Mouse (Mus musculus): Measurements from ENCODE around the gene Fhl5.
A peak's percentile ranks its signal among the peaks of the same experiment; 100 is the strongest.
"Not testable (repeated sequence)": the region's sequence is repeated elsewhere in the genome, so short reads cannot be mapped to it uniquely, and the experiment has no call there.

The Fhl5 gene

DNA sequence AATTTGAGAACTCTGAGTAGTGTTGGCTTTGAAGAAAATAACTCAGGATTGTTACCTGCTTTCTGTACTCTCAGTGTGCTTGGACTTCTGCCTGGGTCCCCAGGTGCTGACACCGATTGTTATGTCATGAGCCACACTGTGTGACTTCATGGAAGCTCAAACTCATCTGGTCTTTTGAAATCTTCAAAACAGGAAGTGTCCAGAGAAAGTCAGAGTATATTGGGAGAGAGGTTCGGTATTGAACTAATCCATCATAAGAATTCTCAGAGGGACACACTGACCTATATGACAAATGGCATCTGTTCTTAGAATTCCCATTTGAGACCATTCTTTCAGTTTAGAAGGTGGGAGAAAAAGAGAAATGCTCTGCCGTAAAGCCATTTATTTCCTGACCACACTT lies at the start of gene Fhl5:
TSS of gene Fhl5 (minus strand) at position 101 of the 400 bp plus-strand sequence.
- no peak for DNase-seq (ENCODE audit: low spot score in 2 of 2)

DNA sequence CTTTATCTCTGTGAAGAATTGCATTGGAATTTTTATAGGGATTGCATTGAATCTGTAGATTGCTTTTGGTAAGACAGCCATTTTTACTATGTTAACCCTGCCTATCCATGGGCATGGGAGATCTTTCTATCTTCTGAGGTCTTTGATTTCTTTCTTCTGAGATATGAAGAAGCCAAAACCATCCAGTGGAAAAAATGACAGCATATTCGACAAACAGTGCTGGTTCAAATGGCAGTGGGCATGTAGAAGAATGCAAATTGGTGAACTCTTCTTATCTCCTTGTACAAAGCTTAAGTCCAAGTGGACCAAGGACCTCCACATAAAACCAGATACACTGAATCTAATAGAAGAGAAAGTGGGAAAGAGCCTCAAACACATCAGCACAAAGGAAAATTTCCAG lies 42.3 kb upstream of the Fhl5 start:
- DNase-seq (ENCODE audit: low spot score in 2 of 2) = not testable (repeated sequence)

DNA sequence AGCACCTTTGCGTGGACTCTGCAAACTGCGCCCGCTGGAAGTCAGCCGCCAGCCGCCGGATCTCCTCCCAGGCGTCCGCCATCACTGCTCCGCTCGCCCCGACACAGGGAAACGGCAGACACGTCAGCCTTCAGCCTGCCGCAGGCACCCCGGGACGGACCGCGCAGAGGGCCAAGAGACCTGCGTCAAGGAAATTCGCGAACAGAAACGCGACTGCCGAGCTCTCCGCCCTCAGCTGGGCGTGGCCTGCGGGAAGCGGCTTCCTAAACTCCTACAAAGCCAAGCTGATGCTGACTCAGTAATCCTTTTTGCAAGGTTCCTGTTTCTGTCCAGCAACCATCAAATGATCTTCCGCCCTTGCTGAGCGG lies 39.0 kb upstream of the Fhl5 start, which contains the start of gene Ufl1:
TSS of gene Ufl1 (minus strand) at position 151 of the 368 bp plus-strand sequence.
- DNase-seq (ENCODE audit: low spot score in 2 of 2) = peak; percentile 94 to 95

DNA sequence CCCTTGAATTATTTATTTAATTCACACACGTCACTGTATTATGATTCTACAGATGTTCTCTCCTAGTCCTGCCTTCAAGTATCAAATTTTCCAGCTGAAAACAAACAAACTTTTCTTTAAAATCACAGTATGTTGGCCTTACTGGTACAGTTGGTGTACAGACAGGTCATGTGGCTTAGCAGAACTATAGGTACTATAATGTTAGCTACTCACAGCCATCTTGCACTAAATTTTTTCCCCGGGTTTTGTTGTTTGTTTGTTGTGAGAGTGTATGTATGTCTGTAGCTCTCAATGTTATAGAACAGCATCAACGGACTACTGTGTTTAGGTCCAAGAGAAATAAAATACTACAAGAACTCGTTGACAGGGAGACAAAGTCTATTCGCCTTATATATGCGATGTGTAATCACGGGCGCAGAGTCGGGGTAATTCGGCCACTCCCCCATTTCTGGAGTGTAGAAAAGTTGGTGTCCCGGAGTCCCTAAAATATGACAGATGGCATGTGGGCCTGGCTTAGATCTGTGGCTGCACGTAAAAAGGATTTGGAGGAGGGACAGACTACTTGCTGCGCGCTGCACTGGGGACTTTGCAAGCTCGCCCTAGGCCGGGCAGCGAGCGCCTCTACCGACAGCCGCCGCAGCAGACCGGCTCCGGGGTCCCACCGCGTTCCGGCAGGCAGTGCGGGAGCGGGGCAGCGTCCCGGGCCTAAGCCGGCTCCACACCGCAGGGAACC lies 38.4 kb upstream of the Fhl5 start:
- DNase-seq (ENCODE audit: low spot score in 2 of 2) = no peak

DNA sequence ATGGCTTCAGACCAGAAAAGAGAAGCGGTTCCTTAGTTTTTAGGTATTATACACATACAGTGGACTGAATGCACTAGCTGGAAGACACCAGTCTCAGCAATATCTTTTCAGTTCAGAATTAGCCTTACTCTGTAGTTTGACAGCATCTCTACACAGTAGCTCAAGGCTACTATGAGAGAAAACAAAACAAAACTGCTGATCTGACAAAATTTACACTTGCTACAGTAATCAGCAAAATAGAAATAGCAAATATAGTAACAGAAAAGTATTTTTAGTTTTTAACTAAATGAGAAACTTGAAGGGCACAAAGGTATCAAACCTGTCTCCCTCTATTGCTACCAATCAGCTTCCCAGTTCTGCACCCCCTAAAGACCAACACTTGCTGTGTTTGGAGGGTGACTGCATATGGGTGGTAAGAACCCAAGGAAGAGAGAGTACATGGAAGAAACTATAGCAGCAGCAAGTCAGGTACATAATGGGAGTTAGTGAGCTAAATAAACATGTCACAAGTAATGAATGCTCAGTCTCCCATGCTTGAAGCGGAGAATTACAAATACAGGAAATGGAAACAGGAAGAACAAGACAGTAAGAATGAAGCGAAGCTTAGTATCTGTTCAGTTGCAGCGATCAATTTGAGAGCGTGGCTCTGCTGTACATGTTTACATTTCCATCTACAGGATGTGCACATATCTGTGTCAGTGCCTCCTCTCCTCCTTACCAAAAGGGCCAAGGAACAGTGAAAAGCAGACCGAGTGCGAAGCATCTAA lies 30.4 kb upstream of the Fhl5 start:
- no peak for DNase-seq (ENCODE audit: low spot score in 2 of 2)

DNA sequence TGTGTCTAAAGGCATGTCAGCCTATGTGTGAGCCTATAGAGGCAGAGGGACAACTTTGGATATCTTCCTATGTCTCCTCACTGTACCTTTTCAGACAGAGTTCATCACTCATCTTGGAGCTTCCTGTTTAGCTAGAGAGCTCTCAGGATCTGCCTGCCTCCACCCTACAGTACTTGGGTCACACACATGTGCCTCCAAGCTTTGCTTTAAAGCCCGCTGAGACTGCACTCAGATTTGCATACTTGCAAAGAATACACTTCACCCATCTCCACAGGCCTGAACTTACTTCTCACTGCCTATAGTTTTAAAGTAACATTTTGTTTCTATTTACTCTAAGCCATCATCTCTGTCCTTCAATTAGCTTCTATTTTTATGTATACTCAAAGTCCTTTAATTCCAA lies 29.2 kb upstream of the Fhl5 start:
- no peak for DNase-seq (ENCODE audit: low spot score in 2 of 2)

DNA sequence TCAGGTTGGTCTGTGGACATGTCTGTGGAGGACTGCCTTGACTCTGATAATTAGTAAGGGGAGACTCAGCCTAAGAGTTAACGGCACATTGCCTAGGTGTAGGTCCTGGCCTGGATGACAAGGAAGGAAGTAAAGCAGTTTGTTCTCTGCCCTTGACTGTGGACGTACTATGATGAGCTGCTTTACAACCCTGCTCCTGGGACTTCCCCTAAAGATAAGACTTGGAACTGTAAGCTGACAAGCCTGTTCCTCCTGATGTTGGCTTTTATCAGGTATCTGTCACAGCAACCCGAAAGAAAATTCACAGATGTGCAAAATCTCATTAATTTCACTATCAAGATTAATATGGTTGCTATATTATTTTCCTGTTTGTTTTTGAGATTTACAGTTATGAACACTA lies 24.5 kb upstream of the Fhl5 start:
- no peak for DNase-seq (ENCODE audit: low spot score in 2 of 2)

DNA sequence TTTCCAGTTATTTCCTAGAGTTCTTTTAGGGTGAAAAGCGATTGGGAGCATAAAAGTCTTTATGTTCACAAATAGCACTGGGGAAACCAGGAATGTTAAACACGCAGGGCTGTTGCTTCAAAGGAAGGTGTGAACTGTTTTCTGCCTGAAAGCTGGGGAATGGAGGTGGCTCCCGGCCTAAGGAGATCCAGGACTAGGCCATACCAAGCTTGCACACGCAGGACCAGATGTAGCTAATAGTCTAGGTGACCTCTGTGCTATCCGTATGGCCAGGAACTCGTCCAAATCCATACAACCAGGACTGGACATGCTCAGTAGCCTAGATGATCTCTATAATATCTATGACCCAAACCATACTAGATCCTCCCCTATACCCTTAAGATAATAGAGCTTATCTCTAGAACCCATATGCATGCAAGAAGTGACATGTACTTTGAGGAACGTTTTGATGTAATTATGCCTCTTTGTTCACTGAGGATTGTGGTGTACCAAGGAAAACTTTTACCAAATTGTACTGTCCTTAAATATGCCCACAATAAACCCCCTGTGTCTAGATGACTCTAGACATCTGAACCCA lies 15.2 kb upstream of the Fhl5 start:
- no peak for DNase-seq (ENCODE audit: low spot score in 2 of 2)

DNA sequence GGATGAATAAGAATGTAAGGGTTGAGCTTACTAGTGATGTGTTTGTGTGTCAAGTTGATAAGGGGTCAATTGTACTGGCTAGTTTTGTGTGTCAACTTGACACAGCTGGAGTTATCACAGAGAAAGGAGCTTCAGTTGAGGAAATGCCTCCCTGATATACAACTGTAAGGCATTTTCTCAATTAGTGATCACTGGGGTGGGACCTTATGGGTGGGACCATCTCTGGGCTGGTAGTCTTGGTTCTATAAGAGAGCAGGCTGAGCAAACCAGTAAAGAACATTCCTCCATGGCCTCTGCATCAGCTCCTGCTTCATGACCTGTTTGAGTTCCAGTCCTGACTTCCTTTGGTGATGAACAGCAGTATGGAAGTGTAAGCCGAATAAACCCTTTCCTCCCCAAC lies 7.0 kb downstream of the Fhl5 start:
- not testable (repeated sequence) for DNase-seq (ENCODE audit: low spot score in 2 of 2)

DNA sequence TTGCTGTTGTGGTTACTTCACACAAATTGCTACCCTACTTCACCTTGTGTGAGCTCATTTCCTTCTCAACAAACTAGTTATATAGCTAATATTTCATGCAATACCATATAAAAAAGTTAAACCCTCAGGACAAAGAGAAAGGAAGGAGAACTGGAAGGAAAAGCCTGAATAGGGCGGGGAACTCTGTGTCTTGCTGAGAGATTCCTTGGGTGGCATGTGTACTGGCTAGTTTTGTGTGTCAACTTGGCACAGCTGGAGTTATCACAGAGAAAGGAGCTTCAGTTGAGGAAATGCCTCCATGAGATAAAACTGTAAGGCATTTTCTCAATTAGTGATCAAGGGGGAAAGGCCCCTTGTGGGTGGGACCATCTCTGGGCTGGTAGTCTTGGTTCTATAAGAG lies 8.9 kb downstream of the Fhl5 start:
- DNase-seq (ENCODE audit: low spot score in 2 of 2) = not testable (repeated sequence)

DNA sequence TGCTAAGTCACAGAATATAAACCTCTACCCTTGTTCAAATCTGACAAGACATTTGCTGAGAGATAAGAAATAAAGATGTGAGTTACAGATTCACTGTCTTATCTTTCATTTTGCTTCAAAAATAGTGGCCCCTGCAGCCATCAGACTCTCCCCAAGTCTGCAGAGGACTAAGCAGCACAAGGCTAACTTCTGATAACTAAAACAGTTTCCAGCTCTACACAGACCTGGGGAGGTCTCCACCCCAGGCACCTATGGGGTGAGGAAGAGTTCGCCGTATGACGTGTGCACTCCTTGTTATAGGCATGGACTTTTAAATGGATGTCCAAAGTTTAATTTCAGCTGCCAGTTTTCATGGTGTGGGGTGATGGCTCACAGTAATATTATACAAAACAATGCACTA lies 10.1 kb downstream of the Fhl5 start:
- no peak for DNase-seq (ENCODE audit: low spot score in 2 of 2)

DNA sequence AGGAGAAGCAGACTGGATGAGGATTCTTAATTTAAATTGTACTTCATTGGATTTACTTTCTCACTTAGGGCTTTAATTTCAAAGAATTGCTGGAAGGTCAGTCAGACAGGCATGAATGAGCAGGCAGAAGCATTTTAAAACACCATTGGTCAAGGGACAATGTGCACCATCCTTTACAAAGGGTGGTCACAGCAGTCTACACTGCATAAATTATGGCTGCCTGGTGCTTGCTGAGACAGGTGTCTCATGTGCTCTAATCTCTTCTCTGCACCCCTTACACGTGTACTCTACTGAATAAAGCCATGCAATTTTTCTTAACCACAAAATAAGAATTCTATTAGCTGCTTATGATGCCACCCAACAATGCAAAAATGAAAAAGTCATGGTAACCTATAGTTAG lies 15.1 kb downstream of the Fhl5 start:
- no peak for DNase-seq (ENCODE audit: low spot score in 2 of 2)

DNA sequence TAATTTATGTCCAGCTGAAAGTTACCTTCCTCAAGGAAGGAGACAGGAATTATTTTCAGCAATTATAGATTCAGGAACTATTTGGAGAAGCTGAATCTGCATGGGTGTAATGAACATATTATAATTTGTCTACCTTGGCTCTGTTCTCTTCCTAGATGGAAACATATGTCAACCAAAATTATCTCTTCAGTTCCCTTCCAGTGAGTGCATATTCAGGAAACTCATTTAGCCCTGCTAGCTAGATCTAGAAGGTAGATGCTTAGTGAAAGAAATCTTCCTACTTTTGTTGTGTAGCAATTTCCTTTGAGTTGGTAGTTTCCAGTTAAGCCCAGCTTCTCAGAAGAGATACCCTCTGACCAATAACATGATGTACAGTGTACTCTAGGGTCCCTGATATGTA lies 20.7 kb downstream of the Fhl5 start:
- DNase-seq (ENCODE audit: low spot score in 2 of 2) = no peak

DNA sequence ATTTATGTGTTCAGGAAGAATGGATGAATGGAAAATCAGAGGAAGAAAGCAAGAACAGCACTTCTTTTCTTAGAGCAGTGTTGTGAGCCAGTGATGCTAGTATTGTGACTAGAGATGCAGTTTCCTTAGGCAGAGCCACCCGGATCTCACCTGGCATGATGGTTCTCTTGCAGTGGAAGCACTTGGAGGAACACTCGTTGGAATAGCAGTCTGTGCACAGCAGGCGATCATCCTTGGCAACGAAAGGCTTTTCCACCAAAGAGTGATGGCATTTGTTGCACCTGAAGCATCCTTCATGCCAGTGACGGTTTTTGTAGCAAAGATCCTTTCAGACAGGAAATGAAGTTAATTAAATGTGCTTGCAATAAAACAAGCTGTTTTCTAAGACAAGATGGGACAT lies 29.2 kb downstream of the Fhl5 start:
- DNase-seq (ENCODE audit: low spot score in 2 of 2) = no peak

DNA sequence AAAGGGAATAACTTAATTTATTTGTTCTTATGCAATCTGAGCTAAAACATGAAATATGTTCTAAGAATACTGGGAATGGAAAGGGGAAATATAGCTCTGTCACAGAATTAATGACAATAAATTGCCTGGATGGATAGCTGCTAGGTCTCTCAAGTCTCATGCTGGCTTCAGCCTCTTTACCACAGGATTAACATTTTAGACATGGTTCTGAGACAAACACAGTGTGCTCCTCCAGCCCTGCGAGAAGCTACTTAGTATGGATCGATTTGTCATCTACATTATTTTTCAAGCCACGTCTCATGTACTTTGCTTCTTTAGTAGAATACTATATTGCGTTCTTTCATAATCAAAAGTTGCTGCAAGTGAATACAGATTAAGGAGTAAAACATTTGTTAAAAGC lies 36.5 kb downstream of the Fhl5 start:
- DNase-seq (ENCODE audit: low spot score in 2 of 2) = no peak

DNA sequence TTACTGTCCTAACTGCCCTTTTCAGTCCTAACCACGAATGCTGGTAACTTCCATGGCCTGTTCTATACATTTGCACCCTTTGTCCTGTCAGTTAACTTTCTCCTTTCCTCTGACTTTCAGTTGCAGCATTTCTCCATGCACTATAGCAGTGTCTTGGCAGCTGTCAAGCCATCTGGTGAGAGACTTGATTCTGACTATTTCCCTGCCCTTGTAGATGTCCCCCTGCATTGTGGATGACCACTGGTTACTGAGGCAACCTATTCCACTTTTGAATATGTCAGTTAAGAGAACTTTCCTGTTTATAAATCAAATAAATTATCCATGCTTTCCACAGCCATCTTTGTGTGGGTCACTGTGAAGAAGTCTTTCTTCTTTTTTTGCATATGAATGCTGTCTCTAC lies 45.4 kb downstream of the Fhl5 start:
- DNase-seq (ENCODE audit: low spot score in 2 of 2) = no peak

DNA sequence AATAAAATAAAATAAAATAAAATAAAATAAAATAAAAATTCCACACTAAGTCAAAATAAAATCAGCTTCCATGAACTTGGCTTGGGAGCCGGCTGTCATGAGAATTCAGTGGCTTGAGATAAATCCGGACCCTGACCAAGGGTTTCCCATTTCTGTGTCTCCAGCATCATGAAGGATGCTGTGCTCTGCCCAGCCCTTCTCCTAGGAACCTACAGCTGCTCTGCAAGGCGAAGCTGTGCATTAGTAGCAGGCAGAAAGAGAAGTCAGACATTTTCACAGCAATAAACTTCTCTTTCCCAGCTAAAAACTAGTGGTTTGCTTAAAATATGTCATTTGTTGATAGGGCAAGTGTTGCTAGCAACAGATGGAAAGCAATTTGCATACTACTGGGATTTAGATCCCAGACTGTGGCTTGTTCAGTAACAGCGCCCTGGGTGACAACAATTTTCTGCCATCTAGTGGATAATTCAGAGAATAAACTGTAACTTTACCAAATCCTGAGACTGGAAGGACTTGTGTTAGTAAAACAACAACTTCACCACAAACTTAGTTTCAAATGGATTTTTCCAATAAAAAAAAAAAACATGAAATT lies 63.0 kb downstream of the Fhl5 start:
- no peak for DNase-seq (ENCODE audit: low spot score in 2 of 2)
